Mouse (Mus musculus) CD4-positive, CD25-positive, alpha-beta regulatory T cell, adult 4 months (primary cell): ENCODE measurements at regions not wholly inside any gene's neighbourhood (a gene's known extent, or its start where the extent isn't known, plus 50 kb on each side); places are given as distances from the start of the nearest gene placed in this dataset.
"Not testable (repeated sequence)": the region's sequence is repeated elsewhere in the genome, so short reads cannot be mapped to it uniquely, and the experiment has no call there.

Source experiments
- ATAC-seq: one replicate; pipeline ENCODE4 v1.8.0; 2017

DNA sequence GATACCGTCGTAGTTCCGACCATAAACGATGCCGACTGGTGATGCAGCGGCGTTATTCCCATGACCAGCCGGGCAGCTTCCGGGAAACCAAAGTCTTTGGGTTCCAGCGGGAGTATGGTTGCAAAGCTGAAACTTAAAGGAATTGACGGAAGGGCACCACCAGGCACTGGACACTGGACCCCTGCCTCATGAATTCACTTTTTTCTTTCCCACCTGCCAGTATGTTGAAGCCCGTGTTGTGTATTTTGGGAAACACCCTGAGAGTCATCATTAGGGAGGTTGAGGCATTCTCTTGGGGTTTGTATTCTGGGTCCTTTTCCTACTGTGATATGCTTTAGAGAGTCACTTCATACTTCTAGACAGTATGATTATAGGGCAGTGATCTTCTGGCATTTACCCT is 197.9 kb downstream of the Samd9l start:
- ATAC-seq: not testable (repeated sequence)

DNA sequence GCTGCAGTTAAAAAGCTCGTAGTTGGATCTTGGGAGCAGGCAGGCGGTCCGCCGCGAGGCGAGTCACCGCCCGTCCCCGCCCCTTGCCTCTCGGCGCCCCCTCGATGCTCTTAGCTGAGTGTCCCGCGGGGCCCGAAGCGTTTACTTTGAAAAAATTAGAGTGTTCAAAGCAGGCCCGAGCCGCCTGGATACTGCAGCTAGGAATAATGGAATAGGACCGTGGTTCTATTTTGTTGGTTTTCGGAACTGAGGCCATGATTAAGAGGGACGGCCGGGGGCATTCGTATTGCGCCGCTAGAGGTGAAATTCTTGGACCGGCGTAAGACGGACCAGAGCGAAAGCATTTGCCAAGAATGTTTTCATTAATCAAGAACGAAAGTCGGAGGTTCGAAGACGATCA is 198.3 kb downstream of the Samd9l start:
- ATAC-seq: no peak

DNA sequence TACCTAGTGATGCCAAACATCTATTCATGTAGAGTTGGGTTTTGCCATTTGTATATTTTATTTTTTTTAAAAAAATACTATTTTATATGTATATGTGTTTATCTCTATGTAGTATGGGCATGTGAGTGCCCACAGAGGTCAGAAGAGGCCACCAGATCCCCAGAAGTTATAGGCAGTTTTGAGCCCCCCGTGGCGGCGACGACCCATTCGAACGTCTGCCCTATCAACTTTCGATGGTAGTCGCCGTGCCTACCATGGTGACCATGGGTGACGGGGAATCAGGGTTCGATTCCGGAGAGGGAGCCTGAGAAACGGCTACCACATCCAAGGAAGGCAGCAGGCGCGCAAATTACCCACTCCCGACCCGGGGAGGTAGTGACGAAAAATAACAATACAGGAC is 198.8 kb downstream of the Samd9l start:
- ATAC-seq: not testable (repeated sequence)

GRCm38 (mm10) chr6:3192424-3192820 is 206.9 kb downstream of the Samd9l start:
- not testable (repeated sequence) for ATAC-seq

DNA sequence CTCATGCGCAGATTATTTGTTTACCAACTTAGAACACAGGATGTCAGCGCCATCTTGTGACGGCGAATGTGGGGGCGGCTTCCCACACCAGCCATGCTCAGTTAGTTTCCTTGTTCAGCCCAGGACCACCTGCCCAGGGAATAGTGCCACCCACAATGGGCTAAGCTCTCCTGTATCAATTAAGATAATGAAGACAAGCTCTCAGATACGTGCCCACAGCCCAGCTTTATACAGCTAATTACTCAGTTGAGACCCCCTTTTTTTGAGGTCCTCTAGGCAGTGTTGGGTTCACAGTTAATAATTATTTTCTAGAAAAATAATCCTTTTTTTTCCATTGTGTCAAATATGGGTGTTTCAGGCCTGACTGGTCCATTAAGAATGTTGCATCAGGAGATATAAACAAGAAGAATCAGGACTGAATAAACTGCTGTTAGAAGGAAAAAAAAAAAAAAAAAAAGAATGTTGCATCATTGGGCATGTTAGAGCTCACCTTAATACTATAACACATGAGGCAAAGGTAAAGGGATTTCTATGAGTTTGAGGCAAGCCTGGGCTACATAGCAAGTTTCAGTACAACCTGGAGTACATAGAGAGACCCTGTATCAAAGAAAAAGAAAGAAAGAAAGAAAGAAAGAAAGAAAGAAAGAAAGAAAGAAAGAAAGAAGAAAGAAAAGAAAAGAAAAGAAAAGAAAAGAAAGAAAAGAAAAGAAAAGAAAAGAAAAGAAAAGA is 207.5 kb downstream of the Samd9l start:
- not testable (repeated sequence) for ATAC-seq

- peak; percentile 59 for ATAC-seq
Measured at GRCm38 (mm10) chr6:3183819-3184199, 215.6 kb downstream of the Samd9l start.

DNA sequence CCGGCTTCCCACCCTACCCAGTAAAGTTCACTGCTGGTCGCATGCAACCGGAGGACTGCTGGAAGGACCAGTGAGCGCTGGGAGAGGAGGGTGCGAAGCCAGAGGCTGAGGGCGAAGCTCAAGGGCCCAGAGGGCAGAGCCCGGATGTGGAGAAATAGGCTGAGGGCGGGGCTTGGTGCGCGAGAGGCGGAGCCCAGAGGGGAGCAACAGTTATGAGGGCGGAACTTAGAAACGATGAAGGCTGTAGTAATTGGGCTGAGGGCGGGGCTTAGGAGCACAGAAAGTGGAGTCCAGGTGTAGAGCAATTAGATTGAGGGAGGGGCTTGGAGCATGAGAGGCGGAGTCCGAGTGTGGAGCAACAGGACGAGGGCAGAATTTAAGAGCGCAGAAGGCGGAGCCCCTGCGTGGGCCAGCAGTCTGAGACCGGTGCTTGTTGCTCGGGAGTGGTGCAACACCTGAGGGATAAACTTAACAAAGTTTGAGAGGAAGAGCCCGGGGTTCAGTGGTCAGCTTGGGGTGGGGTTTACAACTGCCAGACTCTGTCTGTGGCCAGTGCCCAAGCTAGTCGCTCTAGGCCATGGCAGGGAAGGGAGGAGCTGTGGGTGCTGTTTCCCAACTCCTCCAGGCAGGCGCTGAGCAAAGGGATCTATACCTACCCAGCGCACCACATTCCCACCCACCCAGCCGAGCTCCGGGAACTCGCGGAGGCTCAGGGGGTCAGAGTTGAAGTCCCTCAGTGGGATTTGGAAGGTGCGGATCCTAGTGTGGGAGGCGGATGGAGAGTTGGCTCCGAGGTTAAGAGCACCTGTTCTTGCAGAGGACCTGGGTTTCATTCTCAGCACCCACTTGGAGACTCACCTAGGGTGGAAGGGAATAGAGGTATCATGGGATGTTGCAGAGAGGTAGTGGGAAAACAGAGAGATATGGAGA is 216.2 kb downstream of the Samd9l start:
- ATAC-seq: peak; percentile 88

GRCm38 (mm10) chr6:3182424-3182841 is 216.9 kb downstream of the Samd9l start:
- ATAC-seq: not testable (repeated sequence)

DNA sequence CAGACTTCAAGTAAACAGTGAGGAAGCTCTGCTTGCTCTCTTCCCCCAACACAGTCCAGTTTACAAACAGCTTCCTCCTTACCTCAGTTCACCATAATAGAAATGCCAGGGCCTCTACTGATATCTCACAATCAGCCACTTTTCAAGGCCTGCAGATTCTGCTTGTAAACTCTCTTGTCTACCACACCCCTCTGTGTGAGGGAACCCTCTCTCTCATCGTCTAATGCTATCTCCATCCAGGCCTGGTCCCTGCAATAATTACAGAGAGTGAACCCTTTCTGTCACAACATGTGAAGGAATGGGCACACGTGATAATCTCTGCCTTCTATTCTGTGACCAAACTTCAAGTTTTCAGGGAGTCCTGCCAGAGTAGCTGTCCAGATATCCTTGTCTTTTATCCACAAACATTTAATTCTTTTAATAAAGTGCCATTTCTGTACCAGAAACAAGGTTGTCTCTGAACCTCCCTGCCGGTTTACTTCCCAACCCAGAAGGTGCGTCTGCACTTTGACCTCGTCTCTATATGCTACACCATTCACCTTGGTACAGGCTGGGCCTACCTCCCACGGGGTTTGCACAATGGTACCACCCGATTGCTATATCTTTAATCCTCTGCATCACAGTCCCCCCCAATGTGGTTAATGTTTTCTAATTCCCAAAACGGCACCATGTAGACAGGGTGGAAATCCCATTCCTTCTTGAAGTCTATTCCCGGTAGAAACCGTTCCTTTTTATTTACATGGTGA is 219.6 kb downstream of the Samd9l start:
- not testable (repeated sequence) for ATAC-seq

DNA sequence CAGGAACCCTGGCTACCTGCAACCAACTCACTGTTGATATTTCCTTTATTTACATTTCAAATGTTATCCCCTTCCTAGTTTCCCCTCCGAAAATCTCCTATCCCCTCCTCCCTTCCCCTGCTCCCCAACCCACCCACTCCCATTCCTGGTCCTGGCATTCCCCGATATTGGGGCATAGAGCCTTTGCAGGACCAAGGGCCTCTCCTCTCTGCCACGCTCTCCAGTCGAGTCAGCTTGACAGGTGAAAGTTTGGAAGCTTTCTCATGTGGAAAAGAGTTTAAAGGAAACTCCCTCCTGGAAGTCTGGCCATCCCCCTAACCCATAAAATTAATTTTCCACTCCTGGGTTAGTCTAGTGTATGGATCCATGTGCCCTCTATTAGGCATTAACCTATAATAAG is 229.9 kb downstream of the Samd9l start:
- ATAC-seq: not testable (repeated sequence)

DNA sequence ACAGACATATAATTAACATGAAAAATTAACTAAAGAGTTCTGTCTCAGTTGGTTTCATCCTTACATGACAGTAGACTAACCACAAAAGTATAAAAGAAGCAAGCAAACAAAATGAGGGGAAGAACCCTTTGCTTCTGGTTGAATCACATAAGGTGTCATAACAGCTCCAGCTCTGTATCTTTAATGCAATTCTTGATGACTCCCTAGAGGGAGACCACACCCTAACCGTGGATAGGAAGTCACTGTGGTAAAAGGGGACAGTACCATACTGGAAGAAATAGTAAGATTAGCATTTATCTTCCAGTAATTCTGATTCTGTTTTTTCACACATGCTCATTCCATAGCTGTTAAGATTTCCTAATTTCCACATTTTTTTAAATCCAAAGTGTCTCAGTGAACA is 233.2 kb downstream of the Samd9l start:
- peak; percentile 97 for ATAC-seq

DNA sequence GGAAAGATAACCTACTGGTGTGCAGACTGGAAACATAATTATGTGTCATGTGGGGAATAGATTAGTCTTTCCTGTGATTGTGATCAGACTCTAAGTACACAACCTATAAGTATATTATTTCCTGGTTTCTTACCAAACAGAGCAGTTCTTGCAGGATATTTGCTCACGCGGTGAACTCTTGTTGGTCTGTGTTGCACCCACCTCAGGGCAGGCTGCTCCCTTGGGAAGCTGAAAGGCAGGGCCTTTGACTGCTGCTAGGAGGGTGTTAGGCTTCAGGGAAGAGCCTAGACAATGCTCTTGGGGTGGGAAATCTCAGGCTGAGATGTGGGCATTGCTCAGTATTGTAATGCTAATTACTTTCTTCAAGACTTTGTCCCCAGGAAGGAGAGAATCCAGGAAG is 247.5 kb downstream of the Samd9l start:
- ATAC-seq: not testable (repeated sequence)

- ATAC-seq: not testable (repeated sequence)
Measured at GRCm38 (mm10) chr6:3137823-3138222, 261.5 kb downstream of the Samd9l start.

GRCm38 (mm10) chr6:3133763-3134162 is 265.6 kb downstream of the Samd9l start:
- not testable (repeated sequence) for ATAC-seq

DNA sequence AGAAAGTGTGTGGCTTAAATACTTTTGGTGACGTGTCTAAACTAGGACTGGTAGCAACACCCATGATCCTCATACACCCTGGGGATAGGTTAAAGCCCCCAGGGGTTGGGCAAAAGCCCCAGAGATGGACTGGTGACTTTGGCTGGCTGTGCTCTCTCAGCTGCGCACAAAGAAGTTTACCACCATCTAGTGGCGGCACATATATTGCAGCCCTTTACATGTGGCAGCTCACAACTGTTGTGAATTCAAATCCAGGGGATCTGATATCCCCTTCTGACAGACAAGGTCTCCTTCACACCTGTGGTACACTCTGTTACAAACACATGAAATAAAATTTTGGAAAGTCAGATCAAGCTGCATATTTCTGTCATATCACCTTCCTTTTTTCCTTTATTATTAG is 283.1 kb downstream of the Samd9l start:
- ATAC-seq: peak; percentile 34
